Mouse (Mus musculus): Measurements from ENCODE around the gene Sfmbt1. TPM values are rescaled to one million over a fixed set of nuclear protein-coding genes. Genes with fewer than 3 reads are reported as not detected.

Gene Sfmbt1
- polyA plus RNA-seq, 1 experiment from 2014 or later, result 20.5 TPM

DNA sequence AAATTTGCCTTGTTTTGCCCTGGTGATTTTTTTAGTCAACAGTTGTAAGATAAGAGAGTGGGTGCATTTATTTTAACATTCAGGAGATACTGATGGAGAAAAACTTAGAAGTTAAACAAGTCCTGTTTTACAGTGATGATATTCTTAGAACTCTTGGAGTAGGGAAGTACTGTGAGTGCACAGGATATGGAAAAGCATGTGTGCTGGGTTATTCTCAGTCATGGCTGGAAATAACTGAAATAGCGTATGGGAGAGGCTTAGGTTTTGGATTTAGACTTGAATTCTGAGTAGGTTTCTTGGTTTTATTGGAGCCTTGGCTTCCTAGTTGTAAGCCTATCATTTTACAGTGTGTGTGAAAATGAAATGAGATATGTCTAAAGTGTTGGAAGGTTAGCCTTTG is 31.5 kb downstream of the Sfmbt1 start:
- no peak overlapping the region for H3K4me2 ChIP-seq (ENCODE audit: low read depth, low read length)
- no peak for DNase-seq (ENCODE audit: low spot score)
- H3K27me3 ChIP-seq (ENCODE audit: control insufficient read depth, insufficient read depth, low read length), result no peaks in the 10 kb centered on the region
- no peak overlapping the region for H3K4me3 ChIP-seq (ENCODE audit: low read depth, low read length)
- H3K9me3 ChIP-seq (replicated peaks; ENCODE audit: control insufficient read depth, low read length), result no peaks in the 10 kb centered on the region
- no peak overlapping the region for H3K27ac ChIP-seq (replicated peaks; ENCODE audit: low read depth, low read length)
- WGBS, result 97% methylated on average over 1 of the region's 1 CpGs
- H3K36me3 ChIP-seq (replicated peaks; ENCODE audit: control insufficient read depth, insufficient read depth, low read depth, low read length), result no peaks in the 10 kb centered on the region
- no peaks in the 10 kb centered on the region for H3K4me1 ChIP-seq (ENCODE audit: control insufficient read depth, insufficient read depth, low read length)
- H3K9ac ChIP-seq (replicated peaks; ENCODE audit: low read length), result no peak overlapping the region
- ATAC-seq (replicated peaks; ENCODE audit: insufficient number of reproducible peaks, low FRiP score, low TSS enrichment, low read depth), result no peak

DNA sequence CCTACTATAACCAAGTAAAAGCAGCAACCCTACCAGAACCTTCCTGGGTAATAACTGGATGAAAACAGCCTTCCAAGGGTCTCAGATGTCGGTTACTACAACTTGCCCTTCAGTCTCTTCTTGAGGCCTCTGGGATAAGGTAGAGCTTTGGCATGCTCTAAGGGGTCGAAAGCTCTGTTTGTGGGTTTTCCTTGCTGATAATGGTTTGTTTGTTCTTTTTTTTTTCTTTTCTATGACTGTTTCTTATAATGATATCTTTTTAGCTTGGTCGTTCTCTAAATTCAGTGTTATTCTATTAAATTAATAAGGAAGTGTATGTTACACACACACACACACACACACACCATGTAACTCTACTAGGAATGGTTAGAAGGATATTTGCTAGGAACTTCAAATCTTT is 42.6 kb downstream of the Sfmbt1 start:
- ATAC-seq (replicated peaks; ENCODE audit: insufficient number of reproducible peaks, low FRiP score, low TSS enrichment, low read depth), result no peak
- Histone ChIP-seq H3K9me3 (replicated peaks; ENCODE audit: control insufficient read depth, low read length) (no peaks in the 10 kb centered on the region), H3K4me3 (ENCODE audit: low read depth, low read length) (no peak overlapping the region), H3K27ac (replicated peaks; ENCODE audit: low read depth, low read length) (no peak overlapping the region), H3K27me3 (ENCODE audit: control insufficient read depth, insufficient read depth, low read length) (no peaks in the 10 kb centered on the region), H3K4me1 (ENCODE audit: control insufficient read depth, insufficient read depth, low read length) (no peaks in the 10 kb centered on the region), H3K36me3 (replicated peaks; ENCODE audit: control insufficient read depth, insufficient read depth, low read depth, low read length) (no peaks in the 10 kb centered on the region), H3K9ac (replicated peaks; ENCODE audit: low read length) (no peak overlapping the region), H3K4me2 (ENCODE audit: low read depth, low read length) (no peak overlapping the region)
- WGBS, result 92% methylated on average over 3 of the region's 3 CpGs
- DNase-seq (ENCODE audit: low spot score), result no peak

DNA sequence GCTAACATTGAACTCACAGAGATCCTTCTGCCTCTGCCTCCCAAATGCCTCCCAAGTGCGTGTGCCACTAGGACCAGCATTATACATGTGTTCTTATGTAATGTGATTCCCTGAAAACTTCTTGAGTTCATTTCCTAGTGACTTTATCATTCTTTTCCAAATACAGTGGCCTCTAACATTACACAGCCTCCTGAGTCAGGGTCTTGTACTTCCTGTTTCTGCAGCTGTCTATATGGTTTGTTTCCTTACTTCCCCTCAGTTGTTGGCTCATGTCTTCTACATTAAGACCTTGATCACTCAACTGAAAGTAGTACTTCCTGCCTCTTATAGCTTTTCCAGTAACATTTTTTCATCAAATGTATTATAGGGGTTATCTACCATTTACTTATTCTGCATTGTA is 46.6 kb downstream of the Sfmbt1 start:
- Histone ChIP-seq H3K4me1 (ENCODE audit: control insufficient read depth, insufficient read depth, low read length) (no peaks in the 10 kb centered on the region), H3K9ac (replicated peaks; ENCODE audit: low read length) (no peak overlapping the region), H3K36me3 (replicated peaks; ENCODE audit: control insufficient read depth, insufficient read depth, low read depth, low read length) (no peaks in the 10 kb centered on the region), H3K27me3 (ENCODE audit: control insufficient read depth, insufficient read depth, low read length) (no peaks in the 10 kb centered on the region), H3K4me2 (ENCODE audit: low read depth, low read length) (no peak overlapping the region), H3K27ac (replicated peaks; ENCODE audit: low read depth, low read length) (no peak overlapping the region), H3K9me3 (replicated peaks; ENCODE audit: control insufficient read depth, low read length) (no peaks in the 10 kb centered on the region), H3K4me3 (ENCODE audit: low read depth, low read length) (no peak overlapping the region)
- ATAC-seq (replicated peaks; ENCODE audit: insufficient number of reproducible peaks, low FRiP score, low TSS enrichment, low read depth), result no peak
- 91% methylated on average over 1 of the region's 1 CpGs for WGBS
- no peak for DNase-seq (ENCODE audit: low spot score)

GRCm38 (mm10) chr14:30762131-30762903 is 47.7 kb downstream of the Sfmbt1 start:
- Histone ChIP-seq H3K27me3 (ENCODE audit: control insufficient read depth, insufficient read depth, low read length) (no peaks in the 10 kb centered on the region), H3K4me2 (ENCODE audit: low read depth, low read length) (no peak overlapping the region), H3K36me3 (replicated peaks; ENCODE audit: control insufficient read depth, insufficient read depth, low read depth, low read length) (no peaks in the 10 kb centered on the region), H3K9me3 (replicated peaks; ENCODE audit: control insufficient read depth, low read length) (no peaks in the 10 kb centered on the region), H3K9ac (replicated peaks; ENCODE audit: low read length) (no peak overlapping the region), H3K4me1 (ENCODE audit: control insufficient read depth, insufficient read depth, low read length) (no peaks in the 10 kb centered on the region), H3K4me3 (ENCODE audit: low read depth, low read length) (no peak overlapping the region), H3K27ac (replicated peaks; ENCODE audit: low read depth, low read length) (no peak overlapping the region)
- DNase-seq (ENCODE audit: low spot score) (no peak), ATAC-seq (replicated peaks; ENCODE audit: insufficient number of reproducible peaks, low FRiP score, low TSS enrichment, low read depth) (no peak)
- WGBS, result 92% methylated on average over 7 of the region's 7 CpGs

GRCm38 (mm10) chr14:30762904-30763568 is 48.4 kb downstream of the Sfmbt1 start:
- Histone ChIP-seq H3K9ac (replicated peaks; ENCODE audit: low read length) (no peak overlapping the region), H3K27ac (replicated peaks; ENCODE audit: low read depth, low read length) (no peak overlapping the region), H3K36me3 (replicated peaks; ENCODE audit: control insufficient read depth, insufficient read depth, low read depth, low read length) (no peaks in the 10 kb centered on the region), H3K4me1 (ENCODE audit: control insufficient read depth, insufficient read depth, low read length) (no peaks in the 10 kb centered on the region), H3K4me3 (ENCODE audit: low read depth, low read length) (no peak overlapping the region), H3K4me2 (ENCODE audit: low read depth, low read length) (no peak overlapping the region), H3K9me3 (replicated peaks; ENCODE audit: control insufficient read depth, low read length) (no peaks in the 10 kb centered on the region), H3K27me3 (ENCODE audit: control insufficient read depth, insufficient read depth, low read length) (no peaks in the 10 kb centered on the region)
- DNase-seq (ENCODE audit: low spot score), result no peak
- ATAC-seq (replicated peaks; ENCODE audit: insufficient number of reproducible peaks, low FRiP score, low TSS enrichment, low read depth), result no peak
- 79% methylated on average over 5 of the region's 5 CpGs for WGBS

- Histone ChIP-seq H3K4me3 (ENCODE audit: low read depth, low read length) (no peak overlapping the region), H3K9ac (replicated peaks; ENCODE audit: low read length) (no peak overlapping the region), H3K36me3 (replicated peaks; ENCODE audit: control insufficient read depth, insufficient read depth, low read depth, low read length) (no peaks in the 10 kb centered on the region), H3K4me2 (ENCODE audit: low read depth, low read length) (no peak overlapping the region), H3K27ac (replicated peaks; ENCODE audit: low read depth, low read length) (no peak overlapping the region), H3K4me1 (ENCODE audit: control insufficient read depth, insufficient read depth, low read length) (no peaks in the 10 kb centered on the region), H3K9me3 (replicated peaks; ENCODE audit: control insufficient read depth, low read length) (no peaks in the 10 kb centered on the region), H3K27me3 (ENCODE audit: control insufficient read depth, insufficient read depth, low read length) (no peaks in the 10 kb centered on the region)
- WGBS, result 90% methylated on average over 6 of the region's 6 CpGs
- ATAC-seq (replicated peaks; ENCODE audit: insufficient number of reproducible peaks, low FRiP score, low TSS enrichment, low read depth) (no peak), DNase-seq (ENCODE audit: low spot score) (no peak)
Observed at GRCm38 (mm10) chr14:30784614-30785013, 70.0 kb downstream of the Sfmbt1 start.

- DNase-seq (ENCODE audit: low spot score) (no peak), ATAC-seq (replicated peaks; ENCODE audit: insufficient number of reproducible peaks, low FRiP score, low TSS enrichment, low read depth) (no peak)
- no peak overlapping the region for H3K27ac ChIP-seq (replicated peaks; ENCODE audit: low read depth, low read length)
- no peaks in the 10 kb centered on the region for H3K36me3 ChIP-seq (replicated peaks; ENCODE audit: control insufficient read depth, insufficient read depth, low read depth, low read length)
- H3K27me3 ChIP-seq (ENCODE audit: control insufficient read depth, insufficient read depth, low read length), result no peaks in the 10 kb centered on the region
- no peaks in the 10 kb centered on the region for H3K4me1 ChIP-seq (ENCODE audit: control insufficient read depth, insufficient read depth, low read length)
- H3K9me3 ChIP-seq (replicated peaks; ENCODE audit: control insufficient read depth, low read length), result no peaks in the 10 kb centered on the region
- H3K9ac ChIP-seq (replicated peaks; ENCODE audit: low read length), result no peak overlapping the region
- no peak overlapping the region for H3K4me3 ChIP-seq (ENCODE audit: low read depth, low read length)
- 52% methylated on average over 1 of the region's 1 CpGs for WGBS
- no peak overlapping the region for H3K4me2 ChIP-seq (ENCODE audit: low read depth, low read length)
Observed at GRCm38 (mm10) chr14:30789471-30789870, 74.8 kb downstream of the Sfmbt1 start.

- no peak overlapping the region for H3K4me3 ChIP-seq (ENCODE audit: low read depth, low read length)
- DNase-seq (ENCODE audit: low spot score), result no peak
- H3K4me2 ChIP-seq (ENCODE audit: low read depth, low read length), result no peak overlapping the region
- H3K27ac ChIP-seq (replicated peaks; ENCODE audit: low read depth, low read length), result no peak overlapping the region
- no peaks in the 10 kb centered on the region for H3K27me3 ChIP-seq (ENCODE audit: control insufficient read depth, insufficient read depth, low read length)
- no peaks in the 10 kb centered on the region; the same call in 1 of the 2 replicates for H3K36me3 ChIP-seq (replicated peaks; ENCODE audit: control insufficient read depth, insufficient read depth, low read depth, low read length)
- H3K4me1 ChIP-seq (ENCODE audit: control insufficient read depth, insufficient read depth, low read length), result no peaks in the 10 kb centered on the region
- H3K9me3 ChIP-seq (replicated peaks; ENCODE audit: control insufficient read depth, low read length), result no peaks in the 10 kb centered on the region
- WGBS, result 78% methylated on average over 3 of the region's 3 CpGs
- H3K9ac ChIP-seq (replicated peaks; ENCODE audit: low read length), result no peak overlapping the region
- no peak for ATAC-seq (replicated peaks; ENCODE audit: insufficient number of reproducible peaks, low FRiP score, low TSS enrichment, low read depth)
Observed at GRCm38 (mm10) chr14:30792871-30793270, 78.2 kb downstream of the Sfmbt1 start.
